Mouse (Mus musculus): ENCODE results near the gene Igsf3.

GRCm38 (mm10) chr3:101501611-101502010 is 124.7 kb downstream of the Igsf3 start:
- TF ChIP-seq CTCF (IDR thresholded peaks at IDR 0.05; ENCODE audit: low read depth) (no peak), EP300 (IDR thresholded peaks at IDR 0.05; ENCODE audit: low read depth) (no peak)

Measured in liver, embryonic 14.5 days (tissue).